Mouse (Mus musculus): ENCODE results near the gene Cox14.
"Not testable (repeated sequence)": the region's sequence is repeated elsewhere in the genome, so short reads cannot be mapped to it uniquely, and the experiment has no call there.

The Cox14 gene
- long read RNA-seq, experiment 1, transcript Cox14-201 (2 exons, 723 nt): major isoform, 352 of 356 reads
- long read RNA-seq, experiment 1, partial matches to known transcripts: 2 of 356 reads
- long read RNA-seq, experiment 1, other reads (novel, unspliced or antisense): 2 of 356 reads
- long read RNA-seq, experiment 2, transcript Cox14-201 (2 exons, 723 nt): major isoform, 406 of 408 reads
- long read RNA-seq, experiment 2, partial matches to known transcripts: 1 of 408 reads
- long read RNA-seq, experiment 2, other reads (novel, unspliced or antisense): 1 of 408 reads

DNA sequence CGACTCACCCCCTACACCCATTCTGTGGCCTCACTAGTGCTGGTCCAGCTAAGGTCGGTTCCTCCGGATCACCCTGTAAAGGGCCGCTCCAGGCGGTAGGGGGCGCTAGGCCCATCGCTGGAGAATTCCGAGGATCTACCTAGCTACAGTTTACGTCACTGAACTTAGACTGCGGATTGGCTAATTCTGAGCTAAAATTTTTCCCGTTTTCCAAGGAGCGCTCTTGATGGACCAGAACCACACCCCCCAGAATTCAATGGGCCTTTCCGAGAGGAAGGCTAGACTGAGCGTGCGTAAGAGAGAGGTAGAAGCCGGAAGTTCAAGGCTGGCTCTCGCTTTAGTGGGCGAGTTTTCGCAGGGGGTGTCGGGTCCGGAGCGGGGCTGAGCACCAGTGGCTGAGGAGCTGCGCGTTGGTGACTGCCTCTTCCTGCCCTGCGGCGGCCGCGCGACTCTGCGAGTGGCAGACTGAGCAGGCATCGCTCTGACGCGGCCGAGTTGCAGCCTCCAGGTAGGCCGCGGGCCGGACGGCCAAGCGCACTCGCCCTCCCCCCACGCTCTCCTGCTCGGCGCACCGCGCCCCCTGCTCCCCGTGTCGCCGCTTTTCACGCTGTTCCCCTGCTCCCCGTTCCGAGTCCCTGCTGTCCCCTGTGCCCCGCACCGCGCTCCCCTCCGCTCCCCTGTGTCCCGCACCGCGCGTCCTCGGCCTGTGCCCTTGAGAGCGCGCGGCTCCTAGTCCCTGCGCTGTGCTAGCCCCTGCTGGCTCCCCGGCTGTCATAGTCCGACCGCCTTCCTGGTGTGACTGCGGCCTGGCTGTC is at the start of gene Cox14:
Gene Cox14, plus strand, starts transcription at position 278 of the 815 bp plus-strand sequence.
- intact Hi-C loops (cut with DNase I): no loop called here

DNA sequence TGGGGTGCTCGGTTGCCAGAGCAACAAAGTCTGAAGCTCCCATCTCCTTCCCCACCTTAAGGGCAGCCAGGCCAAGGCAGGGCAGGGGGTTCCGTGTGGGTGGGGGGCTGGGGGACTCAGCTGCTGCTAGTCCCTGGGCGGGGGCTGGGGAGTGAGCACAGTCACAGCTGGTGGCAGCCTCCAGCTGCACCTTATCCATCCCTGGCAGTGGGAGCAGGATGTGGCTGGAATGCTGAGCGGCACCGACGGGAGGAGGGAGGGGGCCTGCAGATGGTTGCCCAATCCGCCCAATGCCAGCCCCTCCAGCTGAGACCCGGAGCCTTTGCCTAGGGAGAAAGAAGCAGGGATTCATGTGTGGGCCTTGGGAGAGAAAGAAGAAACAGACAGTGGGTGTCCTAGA is 48.3 kb upstream of the Cox14 start:
- intact Hi-C loops (cut with DNase I): no loop called here

DNA sequence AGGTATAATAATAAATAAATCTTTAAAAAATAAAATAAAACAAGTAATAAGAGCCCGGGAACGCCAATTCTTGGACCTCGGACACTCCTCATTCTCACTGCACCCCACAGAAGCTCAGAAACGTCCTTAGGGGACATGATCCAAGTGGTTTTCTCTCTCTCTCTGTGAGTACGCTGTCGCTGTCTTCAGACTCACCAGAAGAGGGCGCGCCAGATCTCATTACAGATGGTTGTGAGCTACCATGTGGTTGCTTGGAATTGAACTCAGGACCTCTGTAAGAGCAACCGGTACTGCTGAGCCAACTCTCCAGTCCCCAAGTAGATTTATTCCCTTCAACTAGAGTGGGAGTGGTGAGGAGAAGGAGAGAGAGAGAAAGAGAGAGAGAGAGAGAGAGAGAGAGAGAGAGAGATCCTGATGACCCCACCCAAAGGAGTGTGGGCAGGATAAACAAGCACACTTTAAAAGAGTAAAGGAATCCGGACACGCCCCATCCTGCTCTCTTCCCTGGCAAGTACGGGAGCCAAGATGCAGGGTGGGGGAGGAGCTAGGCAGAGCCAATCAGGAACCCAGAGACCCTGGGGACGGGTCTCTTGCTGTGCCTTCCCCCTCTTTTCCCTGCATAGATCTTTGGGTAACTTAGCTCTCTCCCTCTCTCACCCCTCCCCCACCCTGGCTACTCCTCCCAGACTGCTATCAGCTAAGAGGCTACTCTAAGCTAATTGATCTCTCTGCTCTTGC is 47.2 kb upstream of the Cox14 start:
- intact Hi-C loops (cut with DNase I): no loop called here

DNA sequence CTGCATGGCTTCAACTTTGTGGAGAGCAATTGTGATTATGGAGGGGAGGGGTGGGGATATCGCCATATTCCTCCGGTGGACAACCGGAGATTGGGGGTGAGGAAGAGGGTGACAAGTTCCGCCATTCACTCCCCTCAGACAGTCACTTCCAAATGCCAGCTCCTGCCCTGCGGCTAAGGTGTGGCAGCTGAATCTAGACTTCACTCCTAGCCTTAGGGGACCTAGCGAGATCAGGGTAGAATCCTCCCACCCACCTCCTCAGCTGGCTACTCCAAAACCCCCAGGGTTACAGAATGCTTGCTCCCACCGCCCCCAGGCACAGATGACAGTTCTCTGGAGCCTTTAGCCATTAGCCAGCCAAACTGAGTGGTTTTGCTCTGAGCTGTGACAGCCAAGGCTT is 46.4 kb upstream of the Cox14 start:
- intact Hi-C loops (cut with DNase I): no loop called here

DNA sequence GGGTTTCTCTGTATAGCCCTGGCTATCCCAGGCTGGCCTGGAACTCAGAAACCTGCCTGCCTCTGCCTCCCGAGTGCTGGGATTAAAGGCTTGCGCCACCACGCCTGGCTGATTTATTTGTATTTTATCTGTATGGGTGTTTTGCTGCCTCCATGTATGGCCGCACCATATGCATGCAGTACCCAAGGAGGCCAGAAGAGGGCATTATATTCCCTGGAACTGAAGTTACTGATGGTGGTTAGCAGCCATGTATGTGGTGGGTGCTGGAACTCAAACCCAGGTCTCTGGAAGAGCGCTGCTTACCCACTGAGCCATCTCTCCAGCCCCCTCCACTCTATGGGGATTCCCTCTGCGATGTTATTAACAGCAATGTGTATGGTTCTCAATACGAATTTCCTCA is 42.5 kb upstream of the Cox14 start:
- intact Hi-C loops (cut with DNase I): no loop called here

DNA sequence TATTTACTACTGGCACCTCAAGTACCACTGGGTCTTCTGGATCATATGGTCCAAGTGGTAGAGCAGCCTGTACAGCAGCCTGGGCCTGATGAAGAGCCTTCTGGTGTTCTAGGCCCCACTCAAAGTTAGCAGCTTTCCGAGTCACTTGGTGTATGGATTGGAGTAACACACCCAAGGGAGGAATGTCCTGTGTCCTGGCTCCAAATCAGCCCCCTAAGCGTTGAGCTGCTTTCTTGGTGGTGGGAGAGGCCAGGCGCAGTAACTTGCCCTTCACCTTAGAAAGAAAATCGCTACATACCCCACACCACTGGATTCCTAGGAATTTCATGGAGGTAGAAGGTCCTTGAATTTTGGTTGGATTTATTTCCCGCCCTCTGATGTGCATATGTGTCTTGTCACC is 41.3 kb upstream of the Cox14 start:
- intact Hi-C loops (cut with DNase I): no loop called here

DNA sequence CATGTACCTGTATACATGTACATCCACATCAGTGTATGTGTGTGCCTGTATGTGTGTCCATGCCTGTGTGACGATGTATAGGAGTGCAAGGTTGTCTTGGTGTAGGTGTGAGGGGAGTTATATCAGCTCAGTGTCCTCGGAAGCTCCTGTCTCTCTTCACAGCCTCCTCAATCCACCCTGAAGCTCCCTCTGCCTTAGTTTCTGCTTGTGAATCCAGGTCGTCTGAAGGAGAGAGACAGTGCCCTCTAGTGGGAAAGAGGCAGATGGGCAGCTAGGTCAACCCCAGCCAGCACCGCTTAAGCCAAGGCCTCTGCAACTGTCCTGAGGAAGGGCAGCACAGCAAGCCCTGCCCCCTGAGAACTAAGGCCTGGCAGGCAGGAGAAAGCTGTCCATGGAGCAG is 36.7 kb upstream of the Cox14 start:
- intact Hi-C loops (cut with DNase I): no loop called here

DNA sequence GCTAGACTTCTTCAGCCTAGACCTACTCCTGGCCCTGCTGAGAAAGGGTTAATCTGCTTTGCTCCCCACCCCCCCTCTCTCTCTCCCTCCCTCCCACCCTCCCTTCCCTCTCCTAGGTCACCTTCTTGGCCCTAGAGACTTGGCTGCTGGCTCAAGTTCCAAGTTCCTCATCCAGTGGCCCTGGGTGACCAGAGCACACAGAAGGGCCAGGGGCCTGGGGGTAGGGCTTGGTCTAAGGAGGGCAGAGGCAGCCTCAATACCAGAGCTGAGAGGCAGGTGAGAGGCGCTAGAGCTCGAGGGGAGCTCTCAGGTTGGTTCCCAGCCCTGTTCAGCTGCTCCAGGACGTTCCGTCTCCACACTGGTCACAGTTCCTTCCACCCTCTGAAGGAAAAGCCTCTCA is 34.5 kb upstream of the Cox14 start:
- intact Hi-C loops (cut with DNase I): loop anchor here (5.0 kb wide), 1 partner anchor 189 kb away; no protein-coding TSS in a partner anchor

DNA sequence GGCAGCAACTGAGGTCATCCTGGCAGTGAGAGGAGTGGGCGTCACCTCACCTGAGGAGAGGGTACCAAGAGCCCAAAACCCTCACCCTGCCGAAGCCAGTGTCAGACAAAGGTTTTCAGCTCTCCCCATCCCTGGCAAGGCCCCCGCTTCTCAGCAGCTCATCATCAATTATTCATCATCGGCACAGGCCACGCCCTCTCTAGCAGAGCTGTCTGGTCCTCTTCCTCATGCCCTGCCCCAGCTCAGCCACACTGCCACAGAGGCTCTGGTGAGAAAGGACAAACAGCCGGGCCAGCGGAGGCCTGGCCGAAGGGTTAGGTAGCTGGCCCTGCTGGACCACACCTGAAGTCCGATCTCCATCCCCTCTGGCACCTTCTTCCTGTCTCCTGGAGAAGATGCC is 33.4 kb upstream of the Cox14 start:
- intact Hi-C loops (cut with DNase I): loop anchor here (5.0 kb wide), 1 partner anchor 190 kb away; no protein-coding TSS in a partner anchor

DNA sequence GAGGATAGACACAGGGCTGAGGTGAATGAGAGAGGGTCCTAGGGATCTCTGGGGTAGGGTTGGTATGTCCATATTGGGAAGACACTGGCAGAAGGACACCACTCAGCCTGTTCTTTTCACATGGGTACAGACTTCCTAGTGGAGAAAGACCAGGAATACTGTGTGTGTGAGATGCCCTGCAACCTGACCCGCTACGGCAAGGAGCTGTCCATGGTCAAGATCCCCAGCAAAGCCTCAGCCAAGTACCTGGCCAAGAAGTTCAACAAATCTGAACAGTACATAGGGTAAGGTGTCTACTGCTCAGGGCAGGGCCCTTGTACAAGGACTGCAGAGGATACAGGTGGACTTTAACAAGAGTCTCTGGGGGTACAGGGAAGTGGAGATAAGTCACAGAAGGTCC is 28.1 kb upstream of the Cox14 start:
- intact Hi-C loops (cut with DNase I): no loop called here

DNA sequence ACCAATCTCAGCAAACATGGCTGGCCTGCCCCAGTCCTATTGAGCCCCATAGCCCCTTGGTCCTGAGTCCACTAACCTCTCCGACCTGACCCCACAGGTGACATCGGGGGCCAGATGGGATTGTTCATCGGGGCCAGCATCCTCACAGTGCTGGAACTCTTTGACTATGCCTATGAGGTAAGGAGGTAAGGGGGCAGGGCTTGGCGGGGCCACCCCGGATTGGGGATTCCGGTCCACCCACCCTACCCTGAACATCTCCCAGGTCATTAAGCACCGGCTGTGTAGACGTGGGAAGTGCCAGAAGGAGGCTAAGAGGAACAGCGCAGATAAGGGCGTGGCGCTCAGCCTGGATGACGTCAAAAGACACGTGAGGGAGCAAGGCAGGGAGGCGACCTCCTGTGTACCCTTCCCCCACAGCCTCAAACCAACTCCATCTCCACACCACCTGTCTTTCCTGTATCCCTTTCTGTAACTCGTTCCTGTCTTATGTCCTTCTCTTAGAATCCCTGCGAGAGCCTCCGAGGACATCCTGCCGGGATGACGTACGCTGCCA is 26.8 kb upstream of the Cox14 start:
- intact Hi-C loops (cut with DNase I): no loop called here

DNA sequence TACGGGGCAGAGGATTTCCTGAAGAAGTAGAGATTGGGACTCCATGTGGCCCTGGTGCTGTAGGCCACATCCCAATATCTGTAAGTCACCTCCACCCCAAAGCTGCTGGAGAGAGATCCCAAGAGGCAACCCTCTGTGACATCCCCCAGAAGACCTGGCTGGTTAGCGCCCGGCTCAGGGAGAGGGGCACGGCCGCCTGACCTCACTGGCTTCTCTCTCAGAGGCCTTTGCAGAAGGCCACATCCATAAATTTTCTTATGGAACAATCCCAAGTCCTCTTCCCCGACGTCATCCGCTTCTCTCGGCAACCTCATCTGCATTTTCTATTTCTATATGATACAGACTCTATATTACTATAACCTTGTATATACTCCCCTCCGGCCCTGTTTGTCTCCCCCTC is 25.7 kb upstream of the Cox14 start:
- intact Hi-C loops (cut with DNase I): no loop called here

DNA sequence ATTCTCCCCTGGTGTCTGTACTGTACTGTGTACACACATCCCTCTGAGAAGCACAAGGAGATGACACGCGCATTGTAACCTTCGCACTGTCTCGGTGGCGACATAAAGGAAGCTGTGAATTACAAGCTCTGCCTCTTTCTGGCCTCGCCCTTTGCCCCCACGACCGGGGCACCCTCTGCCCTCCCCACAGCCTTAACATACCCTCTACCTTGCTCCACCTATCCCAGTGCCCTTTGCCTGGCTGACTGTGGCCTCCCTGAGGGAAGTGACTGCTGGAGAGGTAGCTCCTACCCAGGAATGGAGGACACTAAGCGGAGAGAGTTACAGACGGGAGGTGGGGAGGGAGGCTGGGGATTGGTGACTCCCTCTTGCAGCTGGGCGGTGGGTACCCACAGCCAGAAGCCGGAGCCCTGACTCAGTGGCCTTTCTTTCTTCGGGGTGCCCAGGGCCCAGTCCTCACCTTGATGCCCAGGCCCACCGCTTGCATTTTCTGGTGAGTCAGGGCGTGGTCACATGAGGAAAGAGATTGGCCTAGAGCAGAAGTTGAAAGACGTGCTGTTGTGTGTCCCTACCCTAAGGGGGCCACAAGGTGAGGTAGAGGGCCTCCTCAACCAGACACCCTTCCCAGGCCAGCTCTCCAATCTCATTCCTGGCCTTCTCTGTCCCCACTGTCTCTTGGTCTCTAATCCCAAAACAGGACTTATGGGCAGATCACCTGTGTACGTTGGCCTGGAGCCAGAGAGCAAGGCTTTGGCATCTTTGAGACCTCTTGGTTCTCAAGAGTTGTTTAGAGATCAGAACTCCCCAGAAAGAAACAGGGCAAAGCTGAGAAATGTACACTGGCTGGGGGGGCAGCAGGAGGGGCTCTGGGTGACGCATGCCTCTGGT is 25.0 kb upstream of the Cox14 start:
- intact Hi-C loops (cut with DNase I): no loop called here

DNA sequence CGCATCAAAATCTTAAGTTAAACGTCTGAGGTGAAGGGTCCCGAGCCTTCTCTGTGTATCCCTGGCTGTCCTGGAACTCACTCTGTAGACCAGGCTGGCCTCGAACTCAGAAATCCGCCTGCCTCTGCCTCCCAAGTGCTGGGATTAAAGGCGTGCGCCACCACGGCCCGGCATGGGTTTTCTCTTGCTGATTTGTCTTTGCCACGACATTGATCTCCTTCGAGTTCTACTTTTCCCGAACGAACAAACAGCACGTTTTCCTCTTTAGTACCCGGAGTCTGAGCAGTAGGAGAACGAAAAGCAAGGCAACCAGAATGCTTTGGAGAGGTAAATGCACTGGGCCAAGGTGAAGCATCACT is 23.8 kb upstream of the Cox14 start:
- intact Hi-C loops (cut with DNase I): not testable (repeated sequence)

DNA sequence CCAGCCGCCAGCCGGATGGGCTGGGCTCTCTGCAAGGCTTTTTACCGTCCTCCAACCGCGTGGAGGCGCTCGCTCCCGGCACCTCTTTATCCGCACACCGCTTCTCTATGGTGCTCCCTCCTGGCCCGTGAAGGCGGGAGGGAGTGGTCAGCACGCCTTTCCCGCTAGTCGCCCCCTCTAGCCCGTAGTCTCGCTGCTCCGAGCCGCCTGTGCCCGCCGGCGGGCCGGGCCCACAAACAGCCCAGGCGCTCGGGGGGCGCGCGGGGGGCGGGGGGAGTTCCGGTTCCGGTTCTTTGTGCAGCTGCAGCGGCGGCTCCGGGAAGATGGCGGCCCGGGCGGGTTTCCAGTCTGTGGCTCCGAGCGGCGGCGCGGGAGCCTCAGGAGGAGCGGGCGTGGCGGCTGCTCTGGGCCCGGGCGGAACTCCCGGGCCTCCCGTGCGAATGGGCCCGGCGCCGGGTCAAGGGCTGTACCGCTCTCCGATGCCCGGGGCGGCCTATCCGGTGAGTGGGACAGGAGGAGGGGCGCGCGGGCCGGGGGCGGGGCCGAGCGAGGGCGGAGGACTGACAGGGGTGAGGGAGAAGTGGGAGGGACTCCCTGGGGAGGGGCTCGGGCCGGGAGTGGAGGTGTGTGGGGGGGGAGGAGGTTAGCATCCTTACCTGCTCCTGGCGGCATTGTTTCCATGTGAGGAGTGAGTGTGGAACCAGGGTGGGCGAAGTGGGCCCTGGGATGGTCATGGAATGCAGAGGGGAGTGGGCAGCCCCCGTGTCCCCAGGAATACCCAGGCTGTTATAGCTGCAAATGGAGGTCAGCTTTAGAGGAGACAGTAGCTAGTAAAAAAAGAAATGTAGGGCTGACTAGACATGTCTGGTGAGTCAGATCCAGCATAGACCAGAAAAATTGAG is 23.2 kb upstream of the Cox14 start, which contains the start of gene Smarcd1:
Gene Smarcd1, plus strand, starts transcription at position 131 of the 902 bp plus-strand sequence.
- intact Hi-C loops (cut with DNase I): no loop called here

DNA sequence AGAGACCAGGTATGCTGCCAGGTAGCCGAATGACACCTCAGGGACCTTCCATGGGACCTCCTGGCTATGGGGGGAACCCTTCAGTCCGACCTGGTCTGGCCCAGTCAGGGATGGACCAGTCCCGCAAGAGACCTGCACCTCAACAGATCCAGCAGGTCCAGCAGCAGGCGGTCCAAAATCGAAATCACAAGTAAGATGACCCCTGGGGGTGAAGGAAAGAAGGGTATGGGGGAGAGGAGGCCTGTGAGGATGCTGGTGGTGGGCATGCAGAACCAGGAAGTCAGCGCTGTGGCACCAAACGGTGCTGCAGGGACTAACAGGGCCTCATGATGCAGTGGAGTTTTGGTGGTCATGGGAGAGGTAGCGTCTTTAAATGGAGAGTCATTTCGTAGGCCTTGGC is 22.3 kb upstream of the Cox14 start:
- intact Hi-C loops (cut with DNase I): no loop called here

DNA sequence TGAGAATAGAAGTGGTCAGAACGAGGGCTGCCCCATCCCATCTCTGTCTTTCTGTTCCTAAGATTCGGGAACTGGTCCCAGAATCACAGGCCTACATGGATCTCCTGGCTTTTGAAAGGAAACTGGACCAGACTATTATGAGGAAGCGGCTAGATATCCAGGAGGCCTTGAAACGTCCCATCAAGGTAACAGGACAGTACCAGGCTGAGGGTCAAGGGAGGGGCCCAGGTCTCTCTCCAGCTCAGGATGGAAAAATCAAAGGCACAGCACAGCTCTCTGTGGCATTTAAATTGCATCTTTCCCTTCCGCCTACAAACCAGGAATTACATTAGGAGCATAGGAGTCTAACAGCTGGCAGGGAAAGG is 21.8 kb upstream of the Cox14 start:
- intact Hi-C loops (cut with DNase I): no loop called here

DNA sequence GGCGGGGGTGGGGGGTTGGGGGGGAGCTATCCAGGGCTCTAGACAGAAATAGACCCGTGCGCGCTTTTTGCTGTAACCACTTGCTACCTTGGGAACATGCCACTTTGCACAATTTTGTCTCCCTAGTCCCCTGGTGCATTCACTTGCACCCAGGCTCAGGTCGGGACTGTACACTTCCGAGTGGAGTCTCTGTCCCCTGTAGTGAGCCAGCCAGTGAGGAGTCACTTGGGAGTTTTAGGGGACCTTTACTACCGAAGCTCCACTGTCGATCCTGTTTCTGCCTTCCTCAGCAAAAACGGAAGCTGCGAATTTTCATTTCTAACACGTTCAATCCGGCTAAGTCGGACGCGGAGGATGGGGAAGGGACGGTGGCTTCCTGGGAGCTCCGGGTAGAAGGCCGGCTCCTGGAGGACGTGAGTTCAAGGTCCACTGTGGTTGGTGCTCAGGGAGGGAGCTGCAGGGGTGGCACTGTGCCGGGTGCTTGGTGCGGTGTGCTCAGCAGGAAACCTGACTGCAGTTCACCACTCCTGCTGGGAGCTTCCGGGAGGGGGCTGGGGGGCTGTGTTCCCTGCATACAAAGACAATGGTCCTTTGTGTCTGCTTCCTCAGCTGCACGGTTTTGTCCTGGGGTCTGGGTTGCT is 21.3 kb upstream of the Cox14 start:
- intact Hi-C loops (cut with DNase I): no loop called here

DNA sequence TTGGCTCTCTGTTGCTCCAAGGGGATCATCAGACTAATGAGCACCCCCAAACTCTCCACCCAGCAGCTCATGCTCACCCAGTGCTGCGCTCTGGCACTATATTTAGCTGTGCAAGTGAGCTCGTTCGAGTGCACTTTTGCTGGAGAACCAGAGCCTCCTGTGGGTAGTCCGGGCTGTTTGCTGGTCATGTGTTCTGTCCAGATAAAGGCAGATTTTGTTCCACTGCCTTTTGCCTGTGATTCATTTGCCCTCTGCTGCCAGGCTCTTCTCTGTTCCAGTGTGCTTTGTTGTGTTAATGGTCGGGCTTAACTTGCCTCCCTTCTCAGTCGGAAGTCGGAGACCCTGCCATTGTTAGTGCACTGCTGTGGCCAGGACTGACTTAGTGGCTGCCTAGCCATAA is 20.5 kb upstream of the Cox14 start:
- intact Hi-C loops (cut with DNase I): no loop called here
